Mouse (Mus musculus) embryonic facial prominence, embryonic 10.5 days (tissue): ENCODE measurements at regions not wholly inside any gene's neighbourhood (a gene's known extent, or its start where the extent isn't known, plus 50 kb on each side); places are given as distances from the start of the nearest gene placed in this dataset.

ENCODE experiments used
- DNase-seq: peaks from one replicate; pipeline ENCODE4 v3.0.0-alpha.2; 2017; ENCODE audit warnings: low spot score
- H3K27ac ChIP-seq: fragments of 300-500 bp; sonication (generic); replicated peaks from 2 replicates; pipeline ENCODE4 v1.5.1; 2016; ENCODE audit warnings: mild to moderate bottlenecking
- H3K27me3 ChIP-seq: fragments of 300-500 bp; sonication (generic); replicated peaks from 2 replicates; pipeline ENCODE4 v1.6.1; 2016; ENCODE audit warnings: low read depth, mild to moderate bottlenecking; ENCODE audit not compliant: poor library complexity, severe bottlenecking
- H3K36me3 ChIP-seq: fragments of 300-500 bp; sonication (generic); replicated peaks from 2 replicates; pipeline ENCODE4 v1.6.1; 2016; ENCODE audit warnings: mild to moderate bottlenecking, moderate library complexity
- H3K4me1 ChIP-seq: fragments of 300-500 bp; sonication (generic); 2 replicates; pipeline ENCODE4 v1.6.1; 2016
- H3K4me3 ChIP-seq: fragments of 300-500 bp; sonication (generic); 2 replicates; pipeline ENCODE4 v1.5.1; 2016; ENCODE audit warnings: mild to moderate bottlenecking, moderate library complexity
- H3K9me3 ChIP-seq: fragments of 300-500 bp; sonication (generic); 2 replicates; pipeline ENCODE4 v1.6.1; 2016; ENCODE audit warnings: mild to moderate bottlenecking
- WGBS: fragments of 180-500 bp; shearing (Covaris S2); methylation state at CpG from one replicate; pipeline ENCODE4 v1.1.7; 2016; 5-methylcytosine and 5-hydroxymethylcytosine counted together

- no peak overlapping the region for H3K27ac ChIP-seq
- no peaks in the 10 kb centered on the region for H3K27me3 ChIP-seq
- no peak for DNase-seq
- H3K4me3 ChIP-seq: no peak overlapping the region
- H3K9me3 ChIP-seq: no peaks in the 10 kb centered on the region
- H3K4me1 ChIP-seq: no peaks in the 10 kb centered on the region
- WGBS: 93% methylated on average over 3 of the region's 3 CpGs
- no peaks in the 10 kb centered on the region for H3K36me3 ChIP-seq
Measured at GRCm38 (mm10) chr6:135662386-135662785, 300.0 kb downstream of the Emp1 start.

- 82% methylated on average over 4 of the region's 4 CpGs for WGBS
- DNase-seq: no peak
- Histone ChIP-seq H3K27me3 (no peaks in the 10 kb centered on the region), H3K36me3 (no peaks in the 10 kb centered on the region), H3K4me3 (no peak overlapping the region), H3K27ac (no peak overlapping the region), H3K4me1 (no peaks in the 10 kb centered on the region), H3K9me3 (no peaks in the 10 kb centered on the region)
Measured at GRCm38 (mm10) chr6:135662801-135663537, 300.6 kb downstream of the Emp1 start.
